ENCODE assay signal across 26 mouse cellular contexts in the genomic region with DNA sequence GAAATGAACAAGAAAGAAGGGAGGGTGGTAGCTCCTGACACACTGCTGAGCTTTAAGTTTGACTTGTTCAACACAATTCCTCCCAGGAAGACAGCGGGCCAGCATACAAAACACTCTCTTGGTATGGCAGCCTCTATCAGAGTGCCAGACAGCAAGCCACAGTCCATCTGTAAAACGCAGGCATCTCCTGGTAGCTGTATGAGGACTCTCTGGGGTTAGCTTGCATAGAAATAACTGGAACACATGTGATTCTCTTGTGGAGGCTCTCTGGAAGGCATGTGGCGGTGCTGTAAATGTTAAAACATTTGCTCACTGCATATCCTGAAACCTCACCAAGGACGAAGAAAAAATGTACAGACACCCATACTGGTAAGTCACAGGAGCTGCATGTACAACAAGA.
"Had no signal": no experiment of that assay in that cellular context is flagged by ENCODE, and none has a peak within 500 bp of the region (broad histone marks: within the 10 kb centered on the region; RNA-seq: fewer than 3 reads in every experiment).

No protein-coding gene starts in this region.

- ATAC-seq: hindbrain, embryonic 16.5 days; inflammation-experienced regulatory T-cells, adult 6 months; intestine, embryonic 15.5 days; intestine, postnatal 0 days had no signal

- H3K27me3 ChIP-seq: heart, embryonic 12.5 days; hindbrain, embryonic 12.5 days; intestine, embryonic 15.5 days; limb, embryonic 12.5 days; liver, embryonic 13.5 days had no signal

- H3K4me2 ChIP-seq: heart, embryonic 12.5 days; hindbrain, embryonic 12.5 days; hindbrain, embryonic 14.5 days; intestine, embryonic 15.5 days; limb, embryonic 12.5 days; liver, embryonic 11.5 days; liver, embryonic 13.5 days had no signal

- H3K36me3 ChIP-seq: heart, embryonic 12.5 days; hindbrain, embryonic 10.5 days; hindbrain, embryonic 12.5 days; intestine, embryonic 15.5 days; limb, embryonic 10.5 days; limb, embryonic 12.5 days; liver, embryonic 13.5 days had no signal

- H3K27ac ChIP-seq: gastrocnemius, adult 2 months; heart, adult 2 months; hindbrain, embryonic 10.5 days; hindbrain, embryonic 12.5 days; hindbrain, embryonic 14.5 days; intestine, embryonic 15.5 days; layer of hippocampus, adult 2 months; left cerebral cortex, adult 2 months; limb, embryonic 10.5 days; limb, embryonic 12.5 days; liver, embryonic 13.5 days had no signal

- H3K9ac ChIP-seq: heart, embryonic 12.5 days; hindbrain, embryonic 12.5 days; hindbrain, embryonic 14.5 days; intestine, embryonic 15.5 days; limb, embryonic 12.5 days; liver, embryonic 13.5 days had no signal

- H3K4me1 ChIP-seq: heart, embryonic 12.5 days; hindbrain, embryonic 10.5 days; hindbrain, embryonic 12.5 days; intestine, embryonic 15.5 days; limb, embryonic 10.5 days; limb, embryonic 12.5 days; liver, embryonic 13.5 days had no signal

- H3K9me3 ChIP-seq: heart, embryonic 12.5 days; hindbrain, embryonic 10.5 days; hindbrain, embryonic 12.5 days; intestine, embryonic 15.5 days; limb, embryonic 10.5 days; limb, embryonic 12.5 days; liver, embryonic 13.5 days had no signal

- H3K4me3 ChIP-seq: gastrocnemius, adult 2 months; heart, adult 2 months; heart, embryonic 12.5 days; hindbrain, embryonic 10.5 days; hindbrain, embryonic 12.5 days; intestine, embryonic 15.5 days; layer of hippocampus, adult 2 months; left cerebral cortex, adult 2 months; limb, embryonic 10.5 days; limb, embryonic 12.5 days; liver, embryonic 13.5 days had no signal

- DNase-seq: gastrocnemius, adult 2 months; gastrocnemius, postnatal 10 days; gastrocnemius, postnatal 25 days; heart, adult 2 months; heart, postnatal 10 days; heart, postnatal 4 days; kidney, adult 18-20 months; kidney, adult 8-10 months; kidney, postnatal 10 days; kidney, postnatal 25 days; kidney, postnatal 4 days; liver; liver, embryonic 13.5 days had no signal
